Mouse (Mus musculus) megakaryocyte, embryonic 14.5 days (primary cell): ENCODE results near the gene Rhbdd1.

Experiments used
- FLI1 ChIP-seq: IDR thresholded peaks from 2 replicates; pipeline ENCODE4 v1.6.1; 2012; ENCODE audit warnings: low read length, inconsistent platforms, mixed read lengths
- GATA1 ChIP-seq: IDR thresholded peaks from 3 replicates; pipeline ENCODE4 v1.6.1; 2012; ENCODE audit warnings: mixed read lengths, low read length, inconsistent platforms, borderline replicate concordance

DNA sequence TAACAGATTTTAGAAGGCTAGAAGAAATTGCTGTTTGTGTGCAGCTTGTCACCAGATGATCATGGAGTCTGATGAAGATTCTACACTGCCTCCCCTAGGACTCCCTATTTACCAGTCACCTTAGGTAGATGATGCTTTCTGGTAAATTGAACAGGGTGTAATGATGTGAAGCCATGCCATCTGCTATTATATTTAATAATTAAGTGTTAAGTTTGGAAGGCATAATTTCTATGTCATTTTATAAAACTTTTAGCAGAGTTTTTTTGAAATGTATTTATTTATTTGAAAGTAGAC is 13.6 kb downstream of the Rhbdd1 start:
- no peak for TF ChIP-seq FLI1
- TF ChIP-seq GATA1: no peak
